Mouse (Mus musculus) neutrophil, adult 5-6 weeks (primary cell): ENCODE results near the gene Prim1. TPM values are rescaled to one million over a fixed set of nuclear protein-coding genes. Genes with fewer than 3 reads are reported as not detected.

Experiments used
- ATAC-seq: fragments of 151-379, 151-347 bp; 2 replicates; pipeline ENCODE4 v1.8.0; 2017; ENCODE audit warnings: mild to moderate bottlenecking, moderate TSS enrichment; ENCODE audit not compliant: insufficient number of reproducible peaks, poor library complexity, low FRiP score, severe bottlenecking; ENCODE audit errors: extremely low read depth
- total RNA-seq: library from RNA; stranded (forward); fragments of 200-1000 nt; gene quantifications from 2 replicates; pipeline ENCODE4 v1.2.3, GENCODE M21; 2017

The Prim1 gene
- total RNA-seq: 14.2 and 18.0 TPM in 2 replicates

- peak; percentile 78 for ATAC-seq
Measured at GRCm38 (mm10) chr10:128015068-128015934, at the start of gene Prim1. Gene Prim1, plus strand, starts transcription at chr10:128015168.

GRCm38 (mm10) chr10:127966506-127966905, 48.5 kb upstream of the Prim1 start:
- no peak for ATAC-seq

GRCm38 (mm10) chr10:127969820-127970219, 45.1 kb upstream of the Prim1 start:
- ATAC-seq: no peak

- no peak for ATAC-seq
Measured at GRCm38 (mm10) chr10:127970359-127970831, 44.6 kb upstream of the Prim1 start.

- no peak for ATAC-seq
Measured at GRCm38 (mm10) chr10:127971135-127971534, 43.8 kb upstream of the Prim1 start.

- ATAC-seq: no peak
Measured at GRCm38 (mm10) chr10:127974062-127974461, 40.9 kb upstream of the Prim1 start.

- ATAC-seq: no peak
Measured at GRCm38 (mm10) chr10:127975503-127975902, 39.5 kb upstream of the Prim1 start.

- no peak for ATAC-seq
Measured at GRCm38 (mm10) chr10:127984650-127985049, 30.3 kb upstream of the Prim1 start.

GRCm38 (mm10) chr10:127985601-127986000, 29.4 kb upstream of the Prim1 start:
- ATAC-seq: no peak

- no peak for ATAC-seq
Measured at GRCm38 (mm10) chr10:127996690-127997089, 18.3 kb upstream of the Prim1 start.

GRCm38 (mm10) chr10:127998260-127998659, 16.7 kb upstream of the Prim1 start:
- ATAC-seq: no peak

GRCm38 (mm10) chr10:128003281-128003801, 11.6 kb upstream of the Prim1 start:
- no peak for ATAC-seq

GRCm38 (mm10) chr10:128004918-128005317, 10.1 kb upstream of the Prim1 start:
- ATAC-seq: no peak

- no peak for ATAC-seq
Measured at GRCm38 (mm10) chr10:128005479-128005878, 9.5 kb upstream of the Prim1 start.

GRCm38 (mm10) chr10:128007446-128007845, 7.5 kb upstream of the Prim1 start, which contains the start of gene Hsd17b6:
Gene Hsd17b6, minus strand, starts transcription at chr10:128007611.
- no peak for ATAC-seq

- peak; percentile 61; the same call in 1 of the 2 replicates for ATAC-seq
Measured at GRCm38 (mm10) chr10:128008207-128008889, 6.6 kb upstream of the Prim1 start.

GRCm38 (mm10) chr10:128009735-128010134, 5.2 kb upstream of the Prim1 start:
- ATAC-seq: no peak

- ATAC-seq: no peak
Measured at GRCm38 (mm10) chr10:128022196-128022595, 7.2 kb downstream of the Prim1 start.

- no peak for ATAC-seq
Measured at GRCm38 (mm10) chr10:128023496-128023895, 8.5 kb downstream of the Prim1 start.

GRCm38 (mm10) chr10:128029931-128030330, 15.0 kb downstream of the Prim1 start:
- no peak for ATAC-seq
